Mouse (Mus musculus): ENCODE measurements around the gene Ago4. TPM values are rescaled to one million over a fixed set of nuclear protein-coding genes. Genes with fewer than 3 reads are reported as not detected.
A peak's percentile ranks its signal among the peaks of the same experiment; 100 is the strongest.

Ago4 gene
- polyA plus RNA-seq, 1 experiment from 2014 or later, result 0.65 TPM

DNA sequence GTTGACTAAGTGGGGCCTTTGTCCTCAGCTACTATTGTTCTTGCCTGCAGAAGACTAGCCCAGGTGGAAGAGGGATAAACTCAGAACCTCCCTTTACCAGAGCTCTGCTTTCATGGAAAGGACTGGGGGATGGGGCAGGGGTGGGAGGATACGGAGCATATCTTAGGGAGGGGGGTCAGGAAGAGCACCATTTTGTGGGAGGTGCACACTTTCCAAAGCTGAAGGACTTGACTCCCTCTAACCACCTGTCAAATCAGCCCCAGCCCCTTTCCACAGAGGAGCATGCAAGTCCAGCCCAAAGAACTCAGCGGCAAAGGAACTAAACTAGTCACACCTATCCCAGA lies 68.4 kb downstream of the Ago4 start:
- 15% methylated on average over 2 of the region's 2 CpGs for WGBS
- peaks cover 48% of the 10 kb centered on the region for H3K4me1 ChIP-seq
- DNase-seq (ENCODE audit: low spot score), result no peak
- H3K4me3 ChIP-seq, result 0 out of 2 replicates have a peak overlapping the region, but pooled peaks have one; percentile 9
- H3K36me3 ChIP-seq, result peaks cover 6% of the 10 kb centered on the region
- no peak overlapping the region for H3K27ac ChIP-seq
- H3K27me3 ChIP-seq (ENCODE audit: insufficient read depth, poor library complexity, severe bottlenecking), result no peaks in the 10 kb centered on the region
- H3K9me3 ChIP-seq, result no peaks in the 10 kb centered on the region

DNA sequence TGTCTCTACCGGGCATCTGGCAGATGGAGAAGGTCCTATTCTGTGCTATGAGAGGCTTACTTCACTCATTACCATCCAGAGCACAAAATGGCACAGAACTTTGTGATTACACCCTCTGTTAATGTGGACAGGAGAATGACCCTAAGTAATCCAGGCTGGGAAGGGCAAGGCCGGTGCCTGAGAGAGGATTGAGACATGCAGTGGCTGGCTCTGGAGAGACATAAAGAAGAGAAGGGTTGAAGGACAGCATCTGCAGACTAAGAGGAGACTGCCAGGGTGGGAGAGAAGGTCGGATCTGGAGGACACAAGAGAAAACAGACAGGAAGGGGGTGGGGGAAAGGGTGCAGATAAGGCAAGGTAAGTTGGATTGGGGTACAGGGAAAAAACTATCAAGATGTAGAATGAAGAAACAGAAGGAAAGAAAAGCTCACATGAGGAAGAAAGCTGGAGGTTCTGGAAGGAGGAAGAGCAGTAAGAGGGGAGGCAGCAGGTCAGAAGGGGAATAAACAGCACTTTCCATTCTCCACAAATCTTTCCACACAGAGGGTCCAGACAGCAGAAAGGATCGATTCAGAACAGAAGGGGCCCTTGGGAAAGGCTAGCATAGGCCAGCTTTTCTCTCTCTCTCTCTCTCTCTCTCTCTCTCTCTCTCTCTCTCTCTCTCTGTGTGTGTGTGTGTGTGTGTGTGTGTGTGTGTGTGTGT lies 68.9 kb downstream of the Ago4 start:
- H3K4me3 ChIP-seq, result no peak overlapping the region
- peaks cover 11% of the 10 kb centered on the region for H3K36me3 ChIP-seq
- H3K27me3 ChIP-seq (ENCODE audit: insufficient read depth, poor library complexity, severe bottlenecking), result no peaks in the 10 kb centered on the region
- peaks cover 52% of the 10 kb centered on the region for H3K4me1 ChIP-seq
- peak overlapping the region; percentile 36; the same call in 1 of the 2 replicates for H3K27ac ChIP-seq
- DNase-seq (ENCODE audit: low spot score), result no peak
- no peaks in the 10 kb centered on the region for H3K9me3 ChIP-seq
- WGBS, result 32% methylated on average over 4 of the region's 4 CpGs

DNA sequence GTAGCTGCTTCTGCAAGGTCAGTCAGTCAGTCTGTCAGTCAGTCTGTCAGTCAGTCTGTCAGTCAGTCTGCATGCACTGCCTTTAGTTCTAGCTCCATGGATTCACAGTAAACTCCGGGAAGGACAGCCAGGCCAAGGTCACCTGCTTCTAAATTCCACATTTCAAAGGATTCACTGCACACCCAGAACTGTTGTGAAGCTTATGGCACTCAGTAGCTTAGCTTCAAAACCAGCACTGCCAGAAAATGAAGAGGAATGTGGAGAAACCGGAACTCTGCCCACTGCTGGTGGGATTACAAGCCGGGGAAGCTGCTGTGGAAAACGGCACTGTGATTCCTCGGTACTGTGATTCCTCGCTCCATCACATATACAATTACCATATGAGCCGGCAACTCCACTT lies 77.8 kb downstream of the Ago4 start:
- DNase-seq (ENCODE audit: low spot score), result no peak
- no peak overlapping the region for H3K4me3 ChIP-seq
- H3K27ac ChIP-seq, result no peak overlapping the region
- no peaks in the 10 kb centered on the region for H3K9me3 ChIP-seq
- WGBS, result 91% methylated on average over 7 of the region's 7 CpGs
- H3K27me3 ChIP-seq (ENCODE audit: insufficient read depth, poor library complexity, severe bottlenecking), result no peaks in the 10 kb centered on the region
- H3K4me1 ChIP-seq, result 0 out of 2 replicates have a peak, but pooled peaks cover 4% of the 10 kb centered on the region
- peaks cover 87% of the 10 kb centered on the region for H3K36me3 ChIP-seq

DNA sequence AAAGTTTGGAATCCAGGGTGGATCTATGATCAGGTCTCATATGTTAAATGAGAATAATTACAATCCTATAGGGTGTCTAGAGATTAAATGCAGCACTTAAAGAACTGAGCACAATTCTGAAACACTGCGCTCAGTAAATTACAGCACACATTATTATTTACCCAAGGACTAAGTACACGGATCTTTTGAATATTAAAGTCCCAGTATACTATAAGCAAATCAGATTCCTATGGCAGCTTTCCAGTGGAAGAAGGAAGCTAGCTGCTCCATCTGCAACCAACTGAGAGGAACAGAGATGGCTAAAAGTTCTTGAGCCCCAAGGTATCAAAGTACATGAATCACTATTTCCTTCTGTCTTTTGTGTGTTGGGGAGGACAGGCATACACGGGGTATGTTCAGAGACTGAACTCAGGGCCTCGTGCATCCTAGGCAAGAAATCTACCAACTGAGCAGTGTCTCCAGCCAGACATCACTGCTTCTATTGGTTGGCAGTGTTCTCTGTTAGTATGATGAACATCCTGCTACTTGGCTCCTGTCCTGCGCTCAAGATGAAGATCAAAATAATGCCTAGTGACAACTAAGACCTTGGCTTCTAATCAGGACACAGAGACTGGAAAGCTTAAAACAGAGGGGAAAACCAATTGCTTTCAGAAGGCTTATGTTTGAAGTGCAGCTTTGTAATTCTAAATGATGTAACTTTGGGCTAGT lies 78.6 kb downstream of the Ago4 start:
- Histone ChIP-seq H3K27ac (no peak overlapping the region), H3K27me3 (ENCODE audit: insufficient read depth, poor library complexity, severe bottlenecking) (no peaks in the 10 kb centered on the region), H3K36me3 (peaks cover 84% of the 10 kb centered on the region), H3K4me1 (0 out of 2 replicates have a peak, but pooled peaks cover 3% of the 10 kb centered on the region), H3K9me3 (no peaks in the 10 kb centered on the region), H3K4me3 (no peak overlapping the region)
- WGBS, result 90% methylated on average over 5 of the region's 5 CpGs
- DNase-seq (ENCODE audit: low spot score), result no peak

DNA sequence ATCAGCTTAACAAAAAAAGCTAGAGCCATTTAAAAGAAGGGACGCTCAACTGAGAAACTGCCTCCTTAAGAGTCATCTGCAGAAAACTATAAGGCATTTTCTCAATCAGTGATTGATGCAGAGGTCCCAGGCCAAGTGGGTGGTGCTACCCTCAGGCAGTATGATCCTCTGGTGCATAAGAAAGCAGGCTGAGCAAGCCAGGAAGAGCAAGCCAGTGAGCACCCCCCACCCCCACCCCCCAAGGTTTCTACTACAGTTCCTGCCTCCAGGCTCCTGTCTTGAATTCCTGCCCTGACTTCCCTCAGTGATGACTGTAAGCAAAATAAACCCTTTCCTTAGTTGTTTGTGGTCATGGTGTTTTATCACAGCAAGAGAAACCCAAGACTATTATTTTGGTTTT lies 83.0 kb downstream of the Ago4 start:
- H3K27me3 ChIP-seq (ENCODE audit: insufficient read depth, poor library complexity, severe bottlenecking), result no peaks in the 10 kb centered on the region
- H3K9me3 ChIP-seq, result no peaks in the 10 kb centered on the region
- no peak for DNase-seq (ENCODE audit: low spot score)
- 97% methylated on average over 1 of the region's 1 CpGs for WGBS
- peaks cover 74% of the 10 kb centered on the region for H3K36me3 ChIP-seq
- H3K4me3 ChIP-seq, result no peak overlapping the region
- no peak overlapping the region for H3K27ac ChIP-seq
- H3K4me1 ChIP-seq, result no peaks in the 10 kb centered on the region

DNA sequence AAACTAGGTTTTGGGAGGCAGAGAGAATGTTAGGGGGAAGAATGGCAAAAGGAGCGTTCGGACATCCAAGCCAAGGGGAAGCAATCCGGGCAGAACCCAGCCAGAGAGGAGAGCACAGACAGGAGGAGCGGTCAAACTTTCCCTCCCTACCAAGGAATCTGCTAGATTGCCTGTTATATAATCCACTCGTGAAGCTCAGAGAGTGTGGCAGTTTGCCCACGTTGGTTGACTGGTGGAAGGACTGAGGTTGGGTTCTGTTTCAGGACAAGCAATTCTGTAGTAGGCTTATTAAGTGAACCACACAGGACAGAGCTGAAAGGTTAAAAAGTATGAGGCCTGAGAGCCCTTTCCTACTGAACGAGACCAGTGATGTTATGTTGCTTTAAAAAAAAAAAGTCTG lies 86.1 kb downstream of the Ago4 start:
- Histone ChIP-seq H3K4me1 (peaks cover 3% of the 10 kb centered on the region; the same call in 1 of the 2 replicates), H3K4me3 (no peak overlapping the region), H3K9me3 (no peaks in the 10 kb centered on the region), H3K36me3 (peaks cover 56% of the 10 kb centered on the region), H3K27me3 (ENCODE audit: insufficient read depth, poor library complexity, severe bottlenecking) (no peaks in the 10 kb centered on the region), H3K27ac (no peak overlapping the region)
- 87% methylated on average over 7 of the region's 7 CpGs for WGBS
- DNase-seq (ENCODE audit: low spot score), result no peak

DNA sequence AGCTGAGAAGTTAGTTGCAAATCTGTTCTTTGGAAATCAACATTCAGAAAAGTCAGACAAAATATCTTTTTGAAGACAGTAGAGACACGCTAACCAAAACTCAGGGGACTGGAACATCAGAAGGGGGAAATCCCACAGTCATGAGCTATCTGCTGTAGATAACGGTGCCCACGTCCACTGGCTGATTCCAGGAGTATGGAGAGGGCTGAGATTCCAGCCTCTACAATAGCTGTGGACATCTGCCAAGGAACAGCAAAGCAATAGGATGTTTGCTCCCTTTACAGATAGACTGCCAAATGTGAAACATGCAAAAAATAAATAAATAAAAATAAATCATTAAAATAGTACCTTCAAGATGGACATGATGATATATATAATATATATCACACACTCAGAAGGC lies 88.7 kb downstream of the Ago4 start:
- H3K36me3 ChIP-seq, result peaks cover 68% of the 10 kb centered on the region
- 38% methylated on average over 3 of the region's 3 CpGs for WGBS
- H3K4me1 ChIP-seq, result peaks cover 3% of the 10 kb centered on the region; the same call in 1 of the 2 replicates
- no peak for DNase-seq (ENCODE audit: low spot score)
- no peak overlapping the region for H3K27ac ChIP-seq
- no peaks in the 10 kb centered on the region for H3K9me3 ChIP-seq
- H3K4me3 ChIP-seq, result no peak overlapping the region
- H3K27me3 ChIP-seq (ENCODE audit: insufficient read depth, poor library complexity, severe bottlenecking), result no peaks in the 10 kb centered on the region

Small RNA genes lying within 50 kb of the gene (microRNA-seq; reads per million reads assigned to microRNA genes)
- gene Mir7119, result not detected

Other genes starting within 250 kb of the Ago4 start
- 3.3 and 3.7 TPM in 2 replicates for gene Col8a2, start 246.7 kb downstream of the Ago4 start, polyA plus RNA-seq (2016; fragmentation: Nextera tagmentation; extraction: Ambion mirVana)
- 53.1 and 68.9 TPM in 2 replicates for gene Adprhl2, start 211.8 kb downstream of the Ago4 start, polyA plus RNA-seq (2016; fragmentation: Nextera tagmentation; extraction: Ambion mirVana)
- 0.47 and 0.62 TPM in 2 replicates for gene Tekt2, start 207.8 kb downstream of the Ago4 start, polyA plus RNA-seq (2016; fragmentation: Nextera tagmentation; extraction: Ambion mirVana)
- 11.6 and 14.5 TPM in 2 replicates for gene Ago3, start 103.9 kb downstream of the Ago4 start, polyA plus RNA-seq (2016; fragmentation: Nextera tagmentation; extraction: Ambion mirVana)
- gene Ago1, start 64.9 kb downstream of the Ago4 start, polyA plus RNA-seq (2016; fragmentation: Nextera tagmentation; extraction: Ambion mirVana), result 2.4 and 3.4 TPM in 2 replicates
- gene Clspn, start 23.5 kb upstream of the Ago4 start, polyA plus RNA-seq (2016; fragmentation: Nextera tagmentation; extraction: Ambion mirVana), result 28.8 and 34.0 TPM in 2 replicates
- gene 5730409E04Rik, start 76.3 kb upstream of the Ago4 start, polyA plus RNA-seq (2016; fragmentation: Nextera tagmentation; extraction: Ambion mirVana), result 1.1 and 1.6 TPM in 2 replicates
- 483 and 538 TPM in 2 replicates for gene Psmb2, start 144.2 kb upstream of the Ago4 start, polyA plus RNA-seq (2016; fragmentation: Nextera tagmentation; extraction: Ambion mirVana)
- not detected in 2 replicates for gene Tfap2e, start 202.8 kb upstream of the Ago4 start, polyA plus RNA-seq (2016; fragmentation: Nextera tagmentation; extraction: Ambion mirVana)
- gene Ncdn, start 220.0 kb upstream of the Ago4 start, polyA plus RNA-seq (2016; fragmentation: Nextera tagmentation; extraction: Ambion mirVana), result 27.0 and 31.6 TPM in 2 replicates
- 19.8 and 30.4 TPM in 2 replicates for gene AU040320, start 220.1 kb upstream of the Ago4 start, polyA plus RNA-seq (2016; fragmentation: Nextera tagmentation; extraction: Ambion mirVana)